Mouse (Mus musculus): Measurements from ENCODE around the gene Apol10a. TPM values are rescaled to one million over a fixed set of nuclear protein-coding genes. Genes with fewer than 3 reads are reported as not detected.
A peak's percentile ranks its signal among the peaks of the same experiment; 100 is the strongest.
"Not testable (repeated sequence)": the region's sequence is repeated elsewhere in the genome, so short reads cannot be mapped to it uniquely, and the experiment has no call there.

Apol10a gene
- polyA plus RNA-seq, 1 experiment from 2014 or later = not detected

DNA sequence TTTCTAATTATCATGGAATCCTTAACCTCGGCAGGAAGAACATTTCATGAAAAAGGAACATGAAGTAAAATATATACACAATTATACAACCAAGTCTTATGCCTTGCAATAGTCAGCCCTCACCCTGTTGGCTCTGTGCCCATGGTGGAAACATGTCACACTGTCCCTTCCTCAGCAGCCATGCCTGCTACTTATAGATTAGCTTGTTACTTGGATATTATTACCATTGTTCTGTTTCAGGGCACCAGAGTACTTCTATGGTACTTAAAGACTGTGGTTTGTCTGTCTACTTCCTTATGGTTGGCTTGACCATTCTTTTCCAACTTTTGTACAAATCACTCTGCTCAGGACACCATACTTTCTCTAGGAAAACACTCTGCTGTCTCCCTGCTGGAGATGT lies 16.3 kb downstream of the Apol10a start:
- H3K36me3 ChIP-seq (ENCODE audit: control insufficient read depth, insufficient read depth, low read length); H3K27ac ChIP-seq (replicated peaks; ENCODE audit: low read depth, low read length); H3K4me3 ChIP-seq (replicated peaks; ENCODE audit: low read depth, low read length); H3K9ac ChIP-seq (replicated peaks; ENCODE audit: low read length); H3K9me3 ChIP-seq (ENCODE audit: control insufficient read depth, low read length); ATAC-seq (ENCODE audit: low FRiP score, low TSS enrichment); H3K4me2 ChIP-seq (ENCODE audit: low read length); H3K27me3 ChIP-seq (ENCODE audit: control insufficient read depth, insufficient read depth, low read length); H3K4me1 ChIP-seq (ENCODE audit: control insufficient read depth, insufficient read depth, low read length); DNase-seq: not testable (repeated sequence)
- no CpG with 5 or more reads among the region's 1 CpGs for WGBS

DNA sequence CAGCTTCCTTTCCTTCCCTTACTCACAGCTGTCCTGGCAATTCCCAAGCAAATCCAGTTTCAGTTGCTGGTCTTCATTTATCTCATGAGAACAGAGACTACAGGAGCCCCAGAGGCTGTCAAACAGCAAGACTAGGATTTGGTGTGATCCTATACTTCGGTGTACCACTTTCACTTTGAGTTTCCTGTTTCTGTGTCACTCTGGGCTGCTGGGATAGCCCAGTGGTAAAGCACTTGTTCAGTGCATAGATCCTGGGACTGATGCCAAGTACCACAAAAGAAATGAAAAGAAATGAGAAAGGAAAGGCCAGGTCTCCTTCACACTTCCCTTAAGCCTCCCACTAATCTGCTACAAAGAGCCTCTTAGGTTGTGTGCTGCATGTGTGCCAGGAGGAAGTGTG lies 17.8 kb downstream of the Apol10a start:
- DNase-seq; H3K4me2 ChIP-seq (ENCODE audit: low read length); H3K9ac ChIP-seq (replicated peaks; ENCODE audit: low read length); H3K36me3 ChIP-seq (ENCODE audit: control insufficient read depth, insufficient read depth, low read length); H3K4me3 ChIP-seq (replicated peaks; ENCODE audit: low read depth, low read length); H3K9me3 ChIP-seq (ENCODE audit: control insufficient read depth, low read length); ATAC-seq (ENCODE audit: low FRiP score, low TSS enrichment); H3K4me1 ChIP-seq (ENCODE audit: control insufficient read depth, insufficient read depth, low read length); H3K27ac ChIP-seq (replicated peaks; ENCODE audit: low read depth, low read length); H3K27me3 ChIP-seq (ENCODE audit: control insufficient read depth, insufficient read depth, low read length): not testable (repeated sequence)
- 64% methylated on average over 1 of the region's 1 CpGs for WGBS

GRCm38 (mm10) chr15:77507966-77508365 lies 31.1 kb downstream of the Apol10a start, which contains the start of gene Apol11a:
Gene Apol11a, plus strand, starts transcription at chr15:77508271.
- H3K4me2 ChIP-seq (ENCODE audit: low read length); H3K9me3 ChIP-seq (ENCODE audit: control insufficient read depth, low read length); H3K9ac ChIP-seq (replicated peaks; ENCODE audit: low read length); ATAC-seq (ENCODE audit: low FRiP score, low TSS enrichment); H3K4me3 ChIP-seq (replicated peaks; ENCODE audit: low read depth, low read length); H3K36me3 ChIP-seq (ENCODE audit: control insufficient read depth, insufficient read depth, low read length); H3K4me1 ChIP-seq (ENCODE audit: control insufficient read depth, insufficient read depth, low read length); DNase-seq; H3K27me3 ChIP-seq (ENCODE audit: control insufficient read depth, insufficient read depth, low read length); H3K27ac ChIP-seq (replicated peaks; ENCODE audit: low read depth, low read length): not testable (repeated sequence)

- DNase-seq; ATAC-seq (ENCODE audit: low FRiP score, low TSS enrichment); H3K4me2 ChIP-seq (ENCODE audit: low read length); H3K27me3 ChIP-seq (ENCODE audit: control insufficient read depth, insufficient read depth, low read length); H3K4me3 ChIP-seq (replicated peaks; ENCODE audit: low read depth, low read length); H3K27ac ChIP-seq (replicated peaks; ENCODE audit: low read depth, low read length); H3K36me3 ChIP-seq (ENCODE audit: control insufficient read depth, insufficient read depth, low read length); H3K9ac ChIP-seq (replicated peaks; ENCODE audit: low read length); H3K9me3 ChIP-seq (ENCODE audit: control insufficient read depth, low read length); H3K4me1 ChIP-seq (ENCODE audit: control insufficient read depth, insufficient read depth, low read length): not testable (repeated sequence)
- WGBS = 75% methylated on average over 4 of the region's 4 CpGs
These were observed 43.7 kb downstream of the Apol10a start for GRCm38 (mm10) chr15:77520596-77520995.

GRCm38 (mm10) chr15:77523186-77523843 lies 46.5 kb downstream of the Apol10a start:
- not testable (repeated sequence) for H3K36me3 ChIP-seq (ENCODE audit: control insufficient read depth, insufficient read depth, low read length); H3K27me3 ChIP-seq (ENCODE audit: control insufficient read depth, insufficient read depth, low read length); H3K9me3 ChIP-seq (ENCODE audit: control insufficient read depth, low read length); H3K9ac ChIP-seq (replicated peaks; ENCODE audit: low read length); ATAC-seq (ENCODE audit: low FRiP score, low TSS enrichment); H3K27ac ChIP-seq (replicated peaks; ENCODE audit: low read depth, low read length); H3K4me1 ChIP-seq (ENCODE audit: control insufficient read depth, insufficient read depth, low read length); H3K4me2 ChIP-seq (ENCODE audit: low read length); H3K4me3 ChIP-seq (replicated peaks; ENCODE audit: low read depth, low read length)
- DNase-seq = peak; percentile 61
- WGBS = 16% methylated on average over 6 of the region's 6 CpGs

GRCm38 (mm10) chr15:77533216-77533615 lies 56.4 kb downstream of the Apol10a start, which contains the start of gene Apol7c:
Gene Apol7c, minus strand, starts transcription at chr15:77533316.
- Histone ChIP-seq H3K4me2 (ENCODE audit: low read length) (no peak within 1 kb of the TSS), H3K36me3 (ENCODE audit: control insufficient read depth, insufficient read depth, low read length) (no peaks in the 10 kb centered on the region), H3K4me1 (ENCODE audit: control insufficient read depth, insufficient read depth, low read length) (no peaks in the 10 kb centered on the region), H3K9me3 (ENCODE audit: control insufficient read depth, low read length) (no peaks in the 10 kb centered on the region), H3K9ac (replicated peaks; ENCODE audit: low read length) (no peak within 1 kb of the TSS), H3K27me3 (ENCODE audit: control insufficient read depth, insufficient read depth, low read length) (no peaks in the 10 kb centered on the region), H3K27ac (replicated peaks; ENCODE audit: low read depth, low read length) (no peak within 1 kb of the TSS), H3K4me3 (replicated peaks; ENCODE audit: low read depth, low read length) (no peak within 1 kb of the TSS)
- no peak for DNase-seq
- no peak for ATAC-seq (ENCODE audit: low FRiP score, low TSS enrichment)

- not testable (repeated sequence) for H3K4me3 ChIP-seq (replicated peaks; ENCODE audit: low read depth, low read length); H3K9ac ChIP-seq (replicated peaks; ENCODE audit: low read length); H3K4me2 ChIP-seq (ENCODE audit: low read length); DNase-seq; H3K4me1 ChIP-seq (ENCODE audit: control insufficient read depth, insufficient read depth, low read length); H3K36me3 ChIP-seq (ENCODE audit: control insufficient read depth, insufficient read depth, low read length); H3K9me3 ChIP-seq (ENCODE audit: control insufficient read depth, low read length); H3K27ac ChIP-seq (replicated peaks; ENCODE audit: low read depth, low read length); H3K27me3 ChIP-seq (ENCODE audit: control insufficient read depth, insufficient read depth, low read length); ATAC-seq (ENCODE audit: low FRiP score, low TSS enrichment)
- WGBS = 41% methylated on average over 1 of the region's 1 CpGs
These were observed 62.4 kb downstream of the Apol10a start for GRCm38 (mm10) chr15:77539221-77539620.

Other genes starting within 250 kb of the Apol10a start
- gene Rbfox2, start 170.0 kb upstream of the Apol10a start, polyA plus RNA-seq (2014; fragmentation: Nextera tagmentation; extraction: Ambion mirVana) = 195 and 282 TPM in 2 replicates
- gene Apol7a, start 77.9 kb upstream of the Apol10a start, polyA plus RNA-seq (2014; fragmentation: Nextera tagmentation; extraction: Ambion mirVana) = not detected in 2 replicates
- not detected in 2 replicates for gene Apol9a, start 65.9 kb upstream of the Apol10a start, polyA plus RNA-seq (2014; fragmentation: Nextera tagmentation; extraction: Ambion mirVana)
- not detected in 2 replicates for gene Apol7b, start 29.6 kb upstream of the Apol10a start, polyA plus RNA-seq (2014; fragmentation: Nextera tagmentation; extraction: Ambion mirVana)
- gene Apol11a, start 31.2 kb downstream of the Apol10a start, polyA plus RNA-seq (2014; fragmentation: Nextera tagmentation; extraction: Ambion mirVana) = not detected in 2 replicates
- not detected in 2 replicates for gene Apol7c, start 56.3 kb downstream of the Apol10a start, polyA plus RNA-seq (2014; fragmentation: Nextera tagmentation; extraction: Ambion mirVana)
- gene 1700025B11Rik, start 84.8 kb downstream of the Apol10a start, polyA plus RNA-seq (2014; fragmentation: Nextera tagmentation; extraction: Ambion mirVana) = not detected in 2 replicates
- gene Apol10b, start 119.1 kb downstream of the Apol10a start, polyA plus RNA-seq (2014; fragmentation: Nextera tagmentation; extraction: Ambion mirVana) = 0.20 TPM in 1 of 2 replicates, not detected in the other
- gene Gm36245, start 122.2 kb downstream of the Apol10a start, polyA plus RNA-seq (2014; fragmentation: Nextera tagmentation; extraction: Ambion mirVana) = not detected in 2 replicates
- gene Apol11b, start 166.2 kb downstream of the Apol10a start, polyA plus RNA-seq (2014; fragmentation: Nextera tagmentation; extraction: Ambion mirVana) = not detected in 2 replicates
- gene Apol7e, start 221.8 kb downstream of the Apol10a start, polyA plus RNA-seq (2014; fragmentation: Nextera tagmentation; extraction: Ambion mirVana) = not detected in 2 replicates

Data from midbrain, embryonic 14.5 days (tissue).